Mouse (Mus musculus): Measurements from ENCODE around the gene Prok1. TPM values are rescaled to one million over a fixed set of nuclear protein-coding genes. Genes with fewer than 3 reads are reported as not detected.
A peak's percentile ranks its signal among the peaks of the same experiment; 100 is the strongest.

Gene Prok1
- polyA plus RNA-seq, 1 experiment from 2014 or later = not detected

DNA sequence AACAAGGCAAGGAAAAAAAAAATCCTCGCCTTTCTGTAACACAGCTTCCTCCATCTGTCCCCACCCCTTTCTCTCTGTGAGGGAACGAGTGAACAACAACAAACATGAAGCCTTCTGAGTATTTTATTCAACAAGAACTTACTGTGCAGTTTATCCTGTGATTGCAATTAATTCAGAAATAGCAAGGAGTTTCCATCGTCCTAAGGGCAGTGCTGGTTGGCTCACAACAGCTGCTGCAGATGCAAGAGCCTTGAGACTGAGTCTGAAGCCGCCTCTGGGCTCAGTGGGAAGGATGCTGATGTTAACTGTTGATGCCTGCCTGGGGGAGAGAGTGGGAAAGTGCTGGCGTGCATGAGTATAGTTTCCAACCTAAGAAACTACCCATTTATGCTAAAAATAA, 18.4 kb upstream of the Prok1 start:
- 61% methylated on average over 5 of the region's 5 CpGs for WGBS
- H3K4me1 ChIP-seq = peaks cover 15% of the 10 kb centered on the region
- no peaks in the 10 kb centered on the region for H3K36me3 ChIP-seq (replicated peaks)
- no peaks in the 10 kb centered on the region; the same call in 1 of the 2 replicates for H3K27me3 ChIP-seq (replicated peaks; ENCODE audit: low read depth, poor library complexity, severe bottlenecking)
- no peak for DNase-seq (ENCODE audit: low spot score)
- no peak overlapping the region for H3K27ac ChIP-seq (replicated peaks)
- no peak overlapping the region for H3K4me3 ChIP-seq
- H3K9me3 ChIP-seq = no peaks in the 10 kb centered on the region

DNA sequence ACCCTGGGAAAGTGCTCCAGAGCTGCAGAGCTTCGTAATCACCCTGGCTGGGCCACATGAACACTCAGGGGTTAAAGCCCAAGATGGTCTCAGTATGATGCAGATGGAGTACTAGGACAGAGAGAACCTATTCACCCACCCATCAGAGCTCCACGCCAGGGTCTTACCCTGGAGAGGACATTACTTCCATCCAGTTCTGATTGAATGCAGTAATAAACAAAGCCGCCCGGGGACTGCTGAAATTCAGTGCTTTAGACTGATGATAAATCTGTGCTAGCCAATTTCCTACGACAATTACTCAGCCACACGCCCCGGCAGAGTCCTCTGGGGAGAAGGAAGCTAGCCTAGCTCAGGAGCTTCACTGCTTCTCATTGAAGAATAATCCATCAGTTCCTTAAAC, 17.2 kb upstream of the Prok1 start:
- 80% methylated on average over 7 of the region's 7 CpGs for WGBS
- no peak overlapping the region for H3K27ac ChIP-seq (replicated peaks)
- H3K9me3 ChIP-seq = no peaks in the 10 kb centered on the region
- no peak overlapping the region for H3K4me3 ChIP-seq
- H3K27me3 ChIP-seq (replicated peaks; ENCODE audit: low read depth, poor library complexity, severe bottlenecking) = no peaks in the 10 kb centered on the region; the same call in 1 of the 2 replicates
- no peak for DNase-seq (ENCODE audit: low spot score)
- no peaks in the 10 kb centered on the region for H3K36me3 ChIP-seq (replicated peaks)
- H3K4me1 ChIP-seq = peaks cover 17% of the 10 kb centered on the region

DNA sequence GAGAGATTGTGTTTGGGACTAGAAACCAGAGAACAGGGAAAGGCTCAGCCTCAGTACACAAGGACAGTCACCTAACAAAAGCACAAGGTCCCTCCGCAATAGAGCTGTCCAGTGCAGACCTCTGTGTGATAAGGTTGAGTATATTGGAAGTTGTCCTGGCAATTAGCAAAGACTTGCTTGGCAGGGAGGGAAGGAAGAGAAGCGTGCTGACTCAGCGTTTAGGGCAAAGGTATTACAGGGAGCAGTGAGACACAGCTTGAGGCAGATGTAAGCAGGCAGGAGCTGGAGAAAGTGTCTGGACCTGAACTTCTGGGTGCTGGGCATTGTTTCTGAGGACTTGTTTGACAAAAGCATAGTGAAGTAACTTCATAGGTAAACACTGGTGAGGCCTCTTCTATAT, 16.5 kb upstream of the Prok1 start:
- H3K27me3 ChIP-seq (replicated peaks; ENCODE audit: low read depth, poor library complexity, severe bottlenecking) = no peaks in the 10 kb centered on the region; the same call in 1 of the 2 replicates
- H3K4me3 ChIP-seq = no peak overlapping the region
- WGBS = 82% methylated on average over 3 of the region's 3 CpGs
- no peak overlapping the region for H3K27ac ChIP-seq (replicated peaks)
- no peak for DNase-seq (ENCODE audit: low spot score)
- H3K36me3 ChIP-seq (replicated peaks) = no peaks in the 10 kb centered on the region
- no peaks in the 10 kb centered on the region for H3K9me3 ChIP-seq
- H3K4me1 ChIP-seq = peaks cover 9% of the 10 kb centered on the region

DNA sequence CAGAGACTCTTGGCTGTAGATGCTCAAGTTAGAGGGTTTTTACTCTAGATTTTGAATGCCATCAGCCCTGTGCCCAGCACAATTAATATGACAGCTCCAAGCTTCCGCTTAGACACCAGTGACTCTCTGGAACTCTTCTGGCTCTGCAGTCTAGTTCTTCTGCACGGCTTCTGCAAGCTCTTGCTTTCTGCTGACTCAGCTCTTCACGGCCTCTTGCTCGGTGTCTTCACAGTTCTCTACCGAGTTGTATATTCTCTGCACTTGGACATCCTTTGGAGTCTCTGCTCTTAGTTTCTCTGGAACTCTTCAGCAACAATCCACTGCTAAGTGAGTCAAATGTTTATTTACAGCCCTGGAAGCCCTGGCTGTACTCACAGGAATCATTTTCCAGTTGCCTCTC, 14.4 kb upstream of the Prok1 start:
- Histone ChIP-seq H3K36me3 (replicated peaks) (no peaks in the 10 kb centered on the region), H3K9me3 (no peaks in the 10 kb centered on the region), H3K4me1 (0 out of 2 replicates have a peak, but pooled peaks cover 11% of the 10 kb centered on the region), H3K4me3 (no peak overlapping the region), H3K27ac (replicated peaks) (no peak overlapping the region), H3K27me3 (replicated peaks; ENCODE audit: low read depth, poor library complexity, severe bottlenecking) (no peaks in the 10 kb centered on the region; the same call in 1 of the 2 replicates)
- no peak for DNase-seq (ENCODE audit: low spot score)
- WGBS = 82% methylated on average over 5 of the region's 5 CpGs

DNA sequence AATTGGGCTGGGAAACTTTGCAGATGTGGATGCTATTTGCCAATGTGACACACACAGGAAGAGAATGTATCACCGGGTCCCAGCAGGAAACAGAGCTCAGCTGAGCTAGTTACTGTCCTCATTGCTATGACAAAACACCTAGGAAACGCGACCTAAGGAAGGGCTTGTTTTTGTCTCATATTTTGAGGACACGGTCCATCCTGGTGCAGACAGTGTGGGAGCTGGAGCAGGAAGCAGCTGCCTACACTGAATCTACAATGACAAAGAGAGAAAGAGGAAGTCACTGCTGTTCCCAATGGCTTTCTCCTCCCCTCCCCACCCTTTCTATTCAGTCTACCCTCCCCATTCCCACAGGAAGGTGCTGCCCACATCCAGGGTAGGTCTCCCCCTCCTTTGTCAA, 12.5 kb upstream of the Prok1 start:
- DNase-seq (ENCODE audit: low spot score) = no peak
- H3K9me3 ChIP-seq = no peaks in the 10 kb centered on the region
- no peak overlapping the region for H3K4me3 ChIP-seq
- peaks cover 16% of the 10 kb centered on the region; the same call in 1 of the 2 replicates for H3K4me1 ChIP-seq
- WGBS = 81% methylated on average over 4 of the region's 4 CpGs
- H3K27me3 ChIP-seq (replicated peaks; ENCODE audit: low read depth, poor library complexity, severe bottlenecking) = no peaks in the 10 kb centered on the region; the same call in 1 of the 2 replicates
- no peaks in the 10 kb centered on the region for H3K36me3 ChIP-seq (replicated peaks)
- H3K27ac ChIP-seq (replicated peaks) = no peak overlapping the region

DNA sequence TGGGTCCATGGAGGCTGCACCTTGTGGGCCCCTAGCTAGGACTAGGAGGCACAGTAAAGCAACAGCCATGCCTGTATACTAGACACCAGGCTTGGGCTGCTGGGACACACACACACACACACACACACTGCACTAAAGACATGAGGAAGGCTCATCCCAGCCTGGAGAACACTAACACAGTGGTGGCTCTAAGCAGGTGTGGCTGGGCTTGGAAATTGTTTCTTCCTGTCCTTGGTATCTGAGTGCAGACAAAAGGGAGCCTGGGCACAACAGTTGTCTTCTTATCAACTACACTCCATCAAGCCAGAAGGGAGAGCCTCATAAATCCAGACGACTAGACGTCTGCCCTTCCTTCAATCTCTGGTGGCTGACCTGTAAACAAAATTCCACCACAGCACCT, 10.8 kb upstream of the Prok1 start:
- 76% methylated on average over 2 of the region's 2 CpGs for WGBS

DNA sequence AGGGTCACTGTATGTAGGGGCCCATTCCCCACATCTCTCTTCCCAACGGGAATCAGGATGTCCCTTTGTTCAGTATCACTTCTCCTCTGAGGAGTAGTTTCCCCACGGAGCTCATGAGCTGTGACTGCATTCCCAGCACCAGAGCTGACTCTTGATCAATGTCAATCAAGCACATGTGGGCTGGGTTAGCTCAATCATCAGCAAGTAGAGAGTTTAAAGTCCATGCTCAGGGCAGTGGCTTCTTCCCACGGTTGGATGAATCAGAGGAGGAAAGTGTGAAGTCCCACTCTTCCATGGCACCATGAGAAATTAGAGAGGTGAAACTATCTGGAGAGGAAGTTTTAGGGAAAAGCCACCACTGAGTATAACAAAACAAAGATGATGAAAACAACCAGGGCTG, 9.5 kb upstream of the Prok1 start:
- Histone ChIP-seq H3K4me1 (peaks cover 19% of the 10 kb centered on the region; the same call in 1 of the 2 replicates), H3K27me3 (replicated peaks; ENCODE audit: low read depth, poor library complexity, severe bottlenecking) (no peaks in the 10 kb centered on the region; the same call in 1 of the 2 replicates), H3K9me3 (no peaks in the 10 kb centered on the region), H3K36me3 (replicated peaks) (no peaks in the 10 kb centered on the region), H3K4me3 (no peak overlapping the region), H3K27ac (replicated peaks) (no peak overlapping the region)
- no peak for DNase-seq (ENCODE audit: low spot score)
- 52% methylated on average over 3 of the region's 3 CpGs for WGBS

More for the DNA sequence above, 10.8 kb upstream of the Prok1 start:
- DNase-seq (ENCODE audit: low spot score) = no peak
- Histone ChIP-seq H3K4me1 (peaks cover 19% of the 10 kb centered on the region; the same call in 1 of the 2 replicates), H3K27me3 (replicated peaks; ENCODE audit: low read depth, poor library complexity, severe bottlenecking) (no peaks in the 10 kb centered on the region; the same call in 1 of the 2 replicates), H3K36me3 (replicated peaks) (no peaks in the 10 kb centered on the region), H3K4me3 (no peak overlapping the region), H3K27ac (replicated peaks) (no peak overlapping the region), H3K9me3 (no peaks in the 10 kb centered on the region)

DNA sequence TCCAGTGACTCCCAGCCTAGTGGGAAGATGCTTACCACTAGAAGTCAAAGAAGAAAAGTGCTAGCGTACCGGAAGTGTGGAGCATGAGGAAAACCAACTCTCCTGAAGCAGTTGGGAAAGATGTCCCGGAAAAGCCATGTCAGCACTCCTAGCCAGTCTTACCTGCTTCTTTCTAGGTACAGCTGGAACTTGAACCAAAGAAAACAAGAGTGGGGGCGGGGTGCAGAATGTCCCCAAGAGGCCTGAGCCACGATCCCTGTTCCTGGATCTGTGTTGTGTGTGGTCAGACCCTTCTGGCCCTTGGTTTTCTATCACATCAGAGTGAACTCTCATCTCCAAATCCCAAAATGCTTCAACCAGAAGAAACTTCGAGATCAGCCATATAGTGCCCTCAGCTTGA, 7.4 kb upstream of the Prok1 start:
- DNase-seq (ENCODE audit: low spot score) = no peak
- peaks cover 15% of the 10 kb centered on the region; the same call in 1 of the 2 replicates for H3K4me1 ChIP-seq
- H3K4me3 ChIP-seq = no peak overlapping the region
- no peaks in the 10 kb centered on the region for H3K9me3 ChIP-seq
- H3K27ac ChIP-seq (replicated peaks) = no peak overlapping the region
- H3K36me3 ChIP-seq (replicated peaks) = no peaks in the 10 kb centered on the region
- no peaks in the 10 kb centered on the region for H3K27me3 ChIP-seq (replicated peaks; ENCODE audit: low read depth, poor library complexity, severe bottlenecking)
- WGBS = 77% methylated on average over 6 of the region's 6 CpGs

DNA sequence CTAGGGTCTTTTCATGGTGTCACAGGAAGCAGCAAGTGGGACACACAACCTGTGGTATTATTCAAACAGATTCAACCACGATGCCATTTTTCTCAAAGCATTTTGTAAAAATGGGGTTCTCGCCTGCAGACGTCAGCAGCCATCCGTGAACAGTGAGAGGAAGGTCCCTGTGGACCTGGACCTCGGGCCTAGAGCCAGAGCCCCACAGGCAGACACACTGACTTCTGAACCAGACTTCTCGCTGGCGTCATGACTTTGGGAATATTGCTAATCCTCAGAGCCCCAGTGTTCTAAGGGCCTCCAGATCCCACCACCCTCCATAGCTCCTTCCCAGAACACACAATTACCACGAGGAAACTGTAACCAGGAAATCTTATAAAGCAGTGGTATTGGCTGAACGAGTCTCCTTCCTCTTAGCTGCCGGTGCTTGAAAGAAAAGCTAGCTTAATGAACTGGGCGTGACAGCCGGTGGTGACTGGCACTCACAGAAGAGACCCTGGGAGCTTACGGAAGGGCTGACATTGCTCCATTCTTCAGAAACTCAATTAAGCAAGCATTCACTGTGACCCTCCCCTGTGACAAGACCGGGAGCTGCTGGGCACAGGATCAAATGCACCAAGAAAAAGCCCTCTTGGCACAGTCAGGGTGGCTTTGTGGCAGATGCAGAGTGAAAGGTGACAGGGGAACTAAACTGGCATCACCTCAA, 2.0 kb upstream of the Prok1 start:
- H3K36me3 ChIP-seq (replicated peaks) = no peaks in the 10 kb centered on the region
- peaks cover 11% of the 10 kb centered on the region for H3K4me1 ChIP-seq
- no peak overlapping the region for H3K27ac ChIP-seq (replicated peaks)
- no peak for DNase-seq (ENCODE audit: low spot score)
- no peaks in the 10 kb centered on the region for H3K9me3 ChIP-seq
- H3K4me3 ChIP-seq = no peak overlapping the region
- WGBS = 44% methylated on average over 14 of the region's 14 CpGs
- H3K27me3 ChIP-seq (replicated peaks; ENCODE audit: low read depth, poor library complexity, severe bottlenecking) = no peaks in the 10 kb centered on the region

DNA sequence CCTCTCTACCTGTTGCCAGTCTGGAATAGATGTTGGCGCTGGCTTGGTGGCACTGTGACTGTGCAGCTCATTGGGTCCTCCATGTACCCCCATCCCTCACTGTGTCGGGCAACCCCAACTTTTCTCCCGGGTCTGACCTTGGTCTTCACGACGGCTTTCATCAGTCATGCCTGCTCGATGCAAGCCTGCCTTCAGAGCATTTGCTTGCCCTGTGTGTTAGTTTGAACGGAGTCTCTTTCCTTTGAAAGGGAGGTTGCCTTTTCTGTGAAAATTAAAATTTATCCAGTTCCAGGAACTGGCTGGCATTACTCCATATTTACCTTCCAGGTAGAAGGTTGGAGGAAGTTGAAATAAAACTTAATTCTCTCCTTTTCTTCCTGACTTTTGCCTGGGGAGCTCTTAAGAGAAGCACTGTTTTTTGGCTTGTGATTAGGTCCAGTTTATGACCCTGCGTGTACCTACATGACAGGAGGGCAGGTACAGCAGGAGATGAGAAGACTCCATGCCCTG, 981 bp downstream of the Prok1 start:
- no peaks in the 10 kb centered on the region for H3K9me3 ChIP-seq
- H3K4me3 ChIP-seq = no peak overlapping the region
- no peaks in the 10 kb centered on the region for H3K27me3 ChIP-seq (replicated peaks; ENCODE audit: low read depth, poor library complexity, severe bottlenecking)
- WGBS = 92% methylated on average over 8 of the region's 8 CpGs
- H3K4me1 ChIP-seq = peaks cover 11% of the 10 kb centered on the region
- no peak overlapping the region for H3K27ac ChIP-seq (replicated peaks)
- H3K36me3 ChIP-seq (replicated peaks) = no peaks in the 10 kb centered on the region
- no peak for DNase-seq (ENCODE audit: low spot score)

DNA sequence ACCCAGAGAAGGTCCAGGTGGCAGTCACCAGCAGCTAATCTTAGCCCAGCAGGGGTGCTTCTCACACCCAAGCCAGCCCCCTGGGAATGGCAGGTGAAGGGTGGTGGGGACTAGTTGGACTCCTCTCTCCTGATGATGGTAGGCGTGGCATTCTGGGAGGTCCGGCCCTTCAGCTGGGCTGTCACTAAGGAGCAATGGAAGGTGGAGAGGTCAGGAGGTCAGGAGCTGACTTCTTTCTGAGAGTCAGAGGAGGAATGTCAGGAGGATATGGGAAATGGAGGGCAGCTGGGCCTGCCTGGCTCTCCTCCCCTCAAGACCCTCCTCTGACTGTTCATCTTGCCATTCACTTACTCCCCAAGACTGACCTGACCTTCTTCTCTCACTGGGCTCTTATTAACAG, 1.5 kb downstream of the Prok1 start:
- Histone ChIP-seq H3K9me3 (no peaks in the 10 kb centered on the region), H3K27me3 (replicated peaks; ENCODE audit: low read depth, poor library complexity, severe bottlenecking) (no peaks in the 10 kb centered on the region), H3K4me1 (peaks cover 11% of the 10 kb centered on the region), H3K27ac (replicated peaks) (no peak overlapping the region), H3K4me3 (no peak overlapping the region), H3K36me3 (replicated peaks) (no peaks in the 10 kb centered on the region)
- 50% methylated on average over 2 of the region's 2 CpGs for WGBS
- no peak for DNase-seq (ENCODE audit: low spot score)

DNA sequence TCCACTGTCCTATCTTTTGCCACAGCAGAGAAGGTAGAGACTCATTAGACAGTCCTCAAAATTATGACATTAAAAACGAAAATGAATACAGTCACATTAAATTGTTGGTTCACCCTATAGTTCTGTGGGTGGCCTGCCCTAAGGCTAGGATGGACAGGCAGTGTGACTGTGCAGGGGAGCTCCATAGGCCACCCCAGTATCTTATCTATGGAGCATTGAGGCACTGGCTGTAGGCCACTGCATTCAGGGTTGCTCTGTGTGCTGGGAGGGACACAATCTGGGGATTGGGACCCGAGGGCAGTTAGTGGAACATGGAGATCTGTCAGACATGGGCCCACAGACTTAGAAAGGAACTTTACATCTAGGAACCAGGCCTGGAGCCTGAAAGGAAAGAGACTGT, 5.6 kb downstream of the Prok1 start:
- no peaks in the 10 kb centered on the region for H3K36me3 ChIP-seq (replicated peaks)
- no peak overlapping the region for H3K27ac ChIP-seq (replicated peaks)
- H3K4me3 ChIP-seq = no peak overlapping the region
- DNase-seq (ENCODE audit: low spot score) = no peak
- 32% methylated on average over 2 of the region's 2 CpGs for WGBS
- peaks cover 13% of the 10 kb centered on the region for H3K4me1 ChIP-seq
- H3K9me3 ChIP-seq = no peaks in the 10 kb centered on the region
- no peaks in the 10 kb centered on the region; the same call in 1 of the 2 replicates for H3K27me3 ChIP-seq (replicated peaks; ENCODE audit: low read depth, poor library complexity, severe bottlenecking)

DNA sequence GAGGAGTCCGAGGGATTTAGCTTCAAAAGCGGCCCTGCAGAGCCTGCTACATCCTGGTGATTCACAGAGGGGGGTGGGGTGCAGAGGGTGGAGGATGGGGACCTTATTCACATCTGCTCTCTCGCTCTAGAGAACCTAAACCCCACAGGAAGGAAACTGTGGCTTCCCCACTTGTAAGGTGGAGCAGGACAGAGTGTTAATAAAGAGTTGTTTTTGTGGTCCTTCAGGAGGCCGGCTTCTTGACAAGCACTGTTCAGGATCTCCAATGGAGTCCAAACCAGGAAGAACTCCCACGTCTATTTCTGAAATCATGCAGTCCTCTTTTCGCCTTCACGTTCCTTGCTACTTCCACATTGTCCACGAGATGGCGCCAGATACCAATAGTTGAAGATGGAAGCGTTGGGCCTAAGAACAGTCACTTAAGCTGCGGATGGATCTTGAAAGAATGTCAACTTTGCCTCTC, 6.1 kb downstream of the Prok1 start:
- H3K4me3 ChIP-seq = no peak overlapping the region
- no peak overlapping the region for H3K27ac ChIP-seq (replicated peaks)
- no peaks in the 10 kb centered on the region for H3K9me3 ChIP-seq
- DNase-seq (ENCODE audit: low spot score) = peak; percentile 81
- H3K4me1 ChIP-seq = peaks cover 13% of the 10 kb centered on the region
- 9% methylated on average over 11 of the region's 11 CpGs for WGBS
- H3K36me3 ChIP-seq (replicated peaks) = no peaks in the 10 kb centered on the region
- H3K27me3 ChIP-seq (replicated peaks; ENCODE audit: low read depth, poor library complexity, severe bottlenecking) = no peaks in the 10 kb centered on the region; the same call in 1 of the 2 replicates

Data from embryonic facial prominence, embryonic 10.5 days (tissue).